Mouse (Mus musculus): ENCODE results near the gene Elmo2.

GRCm38 (mm10) chr2:165320531-165321150 is 5.6 kb downstream of the Elmo2 start:
- TF ChIP-seq CTCF (conservative IDR thresholded peaks at IDR 0.05; ENCODE audit: low read length) (no peak), POU5F1 (IDR thresholded peaks at IDR 0.05; ENCODE audit: borderline replicate concordance, low read length) (no peak), NANOG (IDR thresholded peaks at IDR 0.05; ENCODE audit: borderline replicate concordance, low read length) (no peak)

All from E14TG2a.4 (cell line).